Mouse (Mus musculus): Measurements from ENCODE around the gene Rnf185. TPM values are rescaled to one million over a fixed set of nuclear protein-coding genes. Genes with fewer than 3 reads are reported as not detected.

Rnf185 gene
- polyA plus RNA-seq (2012; ENCODE audit: low replicate concordance), result 3.0 and 3.5 TPM in 2 replicates

GRCm38 (mm10) chr11:3452167-3452639 is at the start of gene Rnf185:
Gene Rnf185, minus strand, starts transcription at chr11:3452363.

GRCm38 (mm10) chr11:3487952-3488570 is 35.9 kb upstream of the Rnf185 start, which contains the start of gene Pla2g3:
Gene Pla2g3, plus strand, starts transcription at chr11:3488284.

GRCm38 (mm10) chr11:3408997-3409732 is 43.0 kb downstream of the Rnf185 start, which contains the start of gene Limk2:
Gene Limk2, minus strand, starts transcription at chr11:3409189.

Other genes starting within 250 kb of the Rnf185 start
- gene Eif4enif1, start 250.0 kb downstream of the Rnf185 start, polyA plus RNA-seq (2012; ENCODE audit: low replicate concordance), result 37.1 and 74.2 TPM in 2 replicates
- 30.6 and 47.2 TPM in 2 replicates for gene Drg1, start 185.9 kb downstream of the Rnf185 start, polyA plus RNA-seq (2012; ENCODE audit: low replicate concordance)
- gene Patz1, start 163.5 kb downstream of the Rnf185 start, polyA plus RNA-seq (2012; ENCODE audit: low replicate concordance), result 64.4 and 107 TPM in 2 replicates
- 83.6 and 159 TPM in 2 replicates for gene Pik3ip1, start 122.0 kb downstream of the Rnf185 start, polyA plus RNA-seq (2012; ENCODE audit: low replicate concordance)
- gene Limk2, start 43.2 kb downstream of the Rnf185 start, polyA plus RNA-seq (2012; ENCODE audit: low replicate concordance), result 41.2 and 43.4 TPM in 2 replicates
- 0.18 and 0.57 TPM in 2 replicates for gene Pla2g3, start 35.9 kb upstream of the Rnf185 start, polyA plus RNA-seq (2012; ENCODE audit: low replicate concordance)
- gene Inpp5j, start 52.5 kb upstream of the Rnf185 start, polyA plus RNA-seq (2012; ENCODE audit: low replicate concordance), result 0.30 and 1.5 TPM in 2 replicates
- gene Selenom, start 62.3 kb upstream of the Rnf185 start, polyA plus RNA-seq (2012; ENCODE audit: low replicate concordance), result 21.2 and 57.7 TPM in 2 replicates
- gene Smtn, start 88.2 kb upstream of the Rnf185 start, polyA plus RNA-seq (2012; ENCODE audit: low replicate concordance), result 6.1 and 17.3 TPM in 2 replicates
- gene Morc2a, start 196.8 kb upstream of the Rnf185 start, polyA plus RNA-seq (2012; ENCODE audit: low replicate concordance), result 6.5 and 9.4 TPM in 2 replicates